Mouse (Mus musculus): ENCODE measurements at regions not wholly inside any gene's neighbourhood (a gene's known extent, or its start where the extent isn't known, plus 50 kb on each side); places are given as distances from the start of the nearest gene placed in this dataset.

GRCm38 (mm10) chr4:124542696-124543095 lies 67.9 kb downstream of the 3100002H09Rik start:
- in situ Hi-C loops (cut with MboI; ENCODE audit: unreplicated experiment in 2 of 2), result no loop called here

- in situ Hi-C loops (cut with MboI; ENCODE audit: unreplicated experiment in 2 of 2), result no loop called here
Measured at GRCm38 (mm10) chr4:124538471-124538870, 72.1 kb downstream of the 3100002H09Rik start.

GRCm38 (mm10) chr4:124537681-124538080 lies 72.9 kb downstream of the 3100002H09Rik start:
- in situ Hi-C loops (cut with MboI; ENCODE audit: unreplicated experiment in 2 of 2), result no loop called here

GRCm38 (mm10) chr4:124533614-124534013 lies 77.0 kb downstream of the 3100002H09Rik start:
- in situ Hi-C loops (cut with MboI; ENCODE audit: unreplicated experiment in 2 of 2), result no loop called here

GRCm38 (mm10) chr4:124530596-124530995 lies 80.0 kb downstream of the 3100002H09Rik start:
- in situ Hi-C loops (cut with MboI; ENCODE audit: unreplicated experiment in 2 of 2), result no loop called here

DNA sequence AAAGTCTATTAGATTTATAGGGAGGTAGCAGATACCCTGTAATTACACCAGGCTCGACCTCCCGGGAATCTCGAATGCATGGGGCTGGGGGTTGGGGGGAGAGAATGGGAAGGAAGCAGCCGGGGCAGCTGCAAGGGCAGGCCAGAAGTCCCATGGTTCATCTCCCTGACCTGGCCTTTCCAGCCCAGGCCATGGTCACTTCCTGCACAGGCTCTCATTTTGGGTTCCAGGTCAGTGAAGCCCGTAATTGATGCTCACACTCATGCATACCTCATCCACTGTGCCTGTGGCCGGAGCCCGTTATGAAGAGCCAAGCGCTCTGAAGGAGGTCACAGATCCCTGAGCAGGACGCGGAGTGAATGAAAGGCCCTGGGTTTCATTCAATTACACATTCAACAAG lies 83.8 kb downstream of the 3100002H09Rik start:
- in situ Hi-C loops (cut with MboI; ENCODE audit: unreplicated experiment in 2 of 2), result no loop called here

- in situ Hi-C loops (cut with MboI; ENCODE audit: unreplicated experiment in 2 of 2), result no loop called here
Measured at GRCm38 (mm10) chr4:124526362-124526761, 84.2 kb downstream of the 3100002H09Rik start.

DNA sequence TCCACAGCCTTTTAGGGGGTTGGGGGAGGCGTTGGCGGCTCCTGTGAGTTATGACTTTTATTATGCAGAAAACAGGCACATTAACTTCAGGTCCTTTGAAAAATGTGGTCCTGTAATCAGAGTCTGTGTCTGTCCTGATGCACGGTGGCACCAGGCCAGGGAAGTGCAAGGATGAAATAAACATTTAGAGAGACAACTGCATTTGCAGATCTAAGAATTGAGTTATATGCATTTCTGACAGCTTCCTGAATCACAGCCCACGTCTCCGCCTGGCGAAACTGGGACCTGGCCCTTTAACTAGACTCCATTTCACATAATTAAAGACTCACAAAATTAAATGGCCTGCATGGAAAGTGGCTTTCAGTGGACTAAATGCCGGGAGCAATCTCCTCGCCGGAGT lies 90.3 kb downstream of the 3100002H09Rik start:
- in situ Hi-C loops (cut with MboI; ENCODE audit: unreplicated experiment in 2 of 2), result no loop called here

DNA sequence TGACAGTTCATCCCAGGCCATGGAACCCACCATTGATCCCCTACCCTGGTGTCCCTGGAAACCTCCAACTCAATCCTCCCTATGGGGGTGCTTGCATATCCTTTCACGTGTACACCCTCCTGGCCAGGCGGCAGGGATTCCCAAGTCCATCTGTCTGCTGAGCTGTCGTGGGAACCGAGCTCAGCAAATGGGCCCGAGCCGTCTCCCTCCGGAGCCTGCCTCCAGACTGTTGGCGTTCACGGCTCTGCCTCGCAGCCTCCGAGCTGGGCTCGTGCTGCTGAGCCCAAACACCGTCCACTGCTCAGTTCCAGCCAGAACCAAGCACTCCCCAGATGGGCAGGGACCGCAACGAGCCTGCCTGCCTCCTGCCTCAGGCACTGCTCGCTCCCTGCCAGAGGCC lies 98.8 kb downstream of the 3100002H09Rik start:
- in situ Hi-C loops (cut with MboI; ENCODE audit: unreplicated experiment in 2 of 2), result no loop called here

DNA sequence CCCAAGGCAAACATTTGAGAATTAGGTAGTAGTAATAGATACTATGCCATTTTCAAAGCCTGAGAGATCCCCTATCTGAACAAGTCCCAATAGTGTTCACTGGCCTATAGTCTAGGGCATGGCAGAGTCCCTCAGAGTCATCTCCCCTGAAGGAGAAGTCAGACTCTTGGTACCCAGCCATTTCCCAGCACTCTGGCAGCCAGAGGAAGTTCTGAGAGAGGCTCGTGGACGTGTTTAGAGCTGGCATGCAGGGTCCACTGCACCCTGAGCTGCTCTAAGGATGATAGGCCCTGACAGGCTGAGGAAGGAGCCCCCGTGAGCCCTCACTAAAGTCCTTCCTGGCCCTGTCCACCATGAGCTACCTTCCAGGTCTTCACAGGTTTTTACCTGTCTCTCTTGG lies 99.8 kb downstream of the 3100002H09Rik start:
- in situ Hi-C loops (cut with MboI; ENCODE audit: unreplicated experiment in 2 of 2), result no loop called here

- in situ Hi-C loops (cut with MboI; ENCODE audit: unreplicated experiment in 2 of 2), result no loop called here
Measured at GRCm38 (mm10) chr4:124509695-124510094, 100.9 kb downstream of the 3100002H09Rik start.

DNA sequence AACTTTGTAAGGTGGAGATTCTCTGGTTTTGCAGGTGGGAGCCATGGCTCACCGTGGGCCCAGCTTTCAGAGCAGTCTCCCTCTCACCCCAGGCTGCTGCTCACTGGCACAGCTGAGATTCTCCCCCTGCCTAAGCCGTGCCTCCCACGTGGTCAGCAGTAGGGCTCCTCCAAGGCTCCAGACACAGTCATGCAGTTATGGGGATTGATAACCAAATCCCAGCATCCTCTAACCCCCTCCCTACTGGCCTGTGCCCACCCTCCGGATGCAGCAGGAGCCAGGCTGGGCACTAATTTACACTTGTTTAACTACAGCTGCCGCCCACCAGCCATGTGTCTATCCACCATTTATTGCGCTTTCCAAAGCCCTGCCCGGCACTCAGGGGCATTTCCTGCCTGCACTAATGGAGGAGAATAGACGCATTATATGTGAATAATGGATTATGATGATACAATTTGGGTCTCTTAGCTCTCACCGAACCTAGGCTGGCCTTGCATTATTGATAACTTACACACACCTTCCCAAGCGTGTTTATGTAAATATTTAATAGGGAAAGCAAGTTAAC lies 104.4 kb downstream of the 3100002H09Rik start:
- in situ Hi-C loops (cut with MboI; ENCODE audit: unreplicated experiment in 2 of 2), result no loop called here

DNA sequence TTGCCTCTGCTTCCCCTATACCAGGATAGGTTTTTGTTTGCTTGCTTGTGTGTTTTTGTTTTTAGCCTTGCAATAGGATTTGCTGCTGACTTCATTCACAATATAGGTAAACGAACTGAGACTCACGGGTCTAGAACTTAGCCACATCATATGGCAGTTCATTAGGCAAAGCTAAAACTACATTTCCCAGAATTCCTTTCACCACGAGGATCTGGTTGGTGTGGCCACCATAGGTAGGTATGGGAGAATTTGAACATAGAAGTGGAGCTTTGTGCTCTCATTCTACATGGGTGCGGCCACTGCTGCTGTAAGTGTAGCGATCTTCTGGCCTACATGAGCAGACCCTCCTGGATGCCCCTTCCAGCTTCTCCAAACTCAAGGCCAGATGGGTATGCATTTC lies 108.8 kb downstream of the 3100002H09Rik start:
- in situ Hi-C loops (cut with MboI; ENCODE audit: unreplicated experiment in 2 of 2), result no loop called here

DNA sequence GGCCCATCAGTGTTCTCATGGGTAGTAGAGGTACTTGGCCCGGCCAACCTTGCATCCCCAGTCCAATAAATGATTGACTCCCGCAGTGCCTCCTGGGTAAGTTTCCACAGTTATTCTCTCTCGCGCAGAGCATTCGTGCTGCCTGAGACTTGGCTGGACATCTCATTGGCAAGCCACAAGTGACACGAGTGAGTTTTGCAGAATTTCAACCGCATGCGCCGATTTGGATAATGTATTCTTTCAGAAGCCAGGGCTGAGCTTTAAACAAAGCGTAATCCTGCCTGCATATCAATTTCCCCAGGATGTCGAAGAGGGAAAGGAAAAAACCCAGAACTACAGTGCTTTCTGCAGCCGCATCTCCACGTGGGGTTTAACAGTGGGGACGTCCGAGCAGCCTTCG lies 112.6 kb downstream of the 3100002H09Rik start:
- in situ Hi-C loops (cut with MboI; ENCODE audit: unreplicated experiment in 2 of 2), result no loop called here

GRCm38 (mm10) chr4:124485941-124486581 lies 124.5 kb downstream of the 3100002H09Rik start:
- in situ Hi-C loops (cut with MboI; ENCODE audit: unreplicated experiment in 2 of 2), result no loop called here

DNA sequence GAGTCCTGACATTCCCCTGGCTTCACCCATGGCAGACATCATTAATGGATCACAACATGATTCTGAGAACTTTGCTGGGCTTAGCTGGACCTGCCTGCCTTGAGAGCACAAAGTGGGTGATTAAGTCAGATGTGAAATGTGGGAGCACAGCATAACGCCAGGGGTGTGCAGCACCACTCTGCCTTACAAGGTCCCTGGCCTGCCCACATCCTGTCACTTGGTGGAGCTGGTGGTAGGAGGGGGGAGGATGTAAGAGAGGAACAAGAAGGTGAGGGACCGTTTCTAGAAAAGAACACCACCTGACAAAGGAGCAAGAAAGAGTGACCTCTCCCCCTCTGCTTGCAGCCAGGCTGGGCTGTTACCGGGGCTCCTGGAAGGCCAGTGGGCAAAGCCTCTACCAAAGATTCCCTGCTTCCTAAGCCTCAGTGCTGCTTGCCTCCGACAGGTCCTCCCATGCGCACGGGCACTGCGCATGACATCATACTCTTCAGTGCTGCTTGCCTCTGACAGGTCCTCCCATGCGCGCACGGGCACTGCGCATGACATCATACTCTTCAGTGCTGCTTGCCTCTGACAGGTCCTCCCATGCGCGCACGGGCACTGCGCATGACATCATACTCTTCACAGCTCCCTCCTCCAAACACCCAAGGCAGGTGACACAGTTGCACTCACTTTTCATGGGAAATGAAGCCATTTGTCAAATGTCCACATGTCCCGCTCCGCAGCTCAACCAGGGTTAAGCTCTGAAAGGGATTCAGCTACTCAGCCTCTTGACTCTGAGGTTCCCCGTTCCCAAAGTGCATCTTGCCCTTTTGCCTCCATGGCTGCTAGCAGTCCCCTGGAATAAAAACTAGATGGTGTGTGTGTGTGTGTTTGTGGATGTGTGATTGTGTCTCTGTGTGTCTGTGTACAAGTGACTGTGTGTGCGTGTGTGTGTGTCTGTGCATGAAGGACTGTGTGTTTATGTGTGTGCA lies 125.7 kb downstream of the 3100002H09Rik start:
- in situ Hi-C loops (cut with MboI; ENCODE audit: unreplicated experiment in 2 of 2), result no loop called here

DNA sequence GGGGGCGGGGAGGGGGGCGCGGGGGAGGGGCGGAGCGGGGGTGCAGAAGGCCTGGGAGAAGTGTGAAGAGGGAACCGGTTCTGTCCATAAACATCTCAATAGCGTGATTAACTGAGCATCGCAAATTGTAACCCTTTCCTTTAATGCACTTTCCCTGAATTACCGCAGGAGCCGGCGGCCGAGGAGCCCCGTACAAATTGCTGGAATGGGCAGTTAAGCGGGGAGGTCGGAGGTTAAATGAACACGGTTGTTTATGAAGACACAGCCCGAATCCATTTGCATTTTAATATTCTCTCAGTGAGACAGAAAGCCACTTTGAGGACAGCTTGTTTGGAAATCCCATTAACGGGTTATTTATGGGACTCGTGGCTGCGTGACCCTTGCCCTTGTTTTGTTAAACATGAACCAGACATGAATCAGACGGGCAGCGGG lies 132.7 kb downstream of the 3100002H09Rik start:
- in situ Hi-C loops (cut with MboI; ENCODE audit: unreplicated experiment in 2 of 2), result no loop called here

DNA sequence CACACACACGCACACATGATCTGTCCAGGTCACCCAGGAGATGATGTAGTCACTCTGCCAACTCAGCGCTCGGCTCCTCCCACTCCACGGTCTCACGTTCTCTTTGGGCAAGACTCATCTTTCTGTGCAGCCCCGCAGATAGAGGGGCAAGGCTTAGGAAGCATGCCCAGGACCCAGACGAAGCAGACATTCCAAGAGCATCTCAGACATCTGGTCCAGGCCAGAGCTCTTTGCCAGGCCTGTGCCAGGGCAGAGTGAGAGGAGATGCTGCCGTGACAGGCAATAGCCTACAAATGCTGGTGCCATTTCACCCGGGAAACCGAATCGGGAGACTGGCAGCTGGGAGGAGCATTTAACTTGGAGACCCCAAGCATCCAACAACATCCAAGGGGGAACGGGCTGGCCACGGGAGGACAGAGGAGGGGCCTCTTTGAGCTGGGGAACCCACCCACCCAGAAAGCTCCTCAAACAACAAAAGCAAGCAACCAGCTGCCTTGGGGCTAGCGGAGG lies 133.2 kb downstream of the 3100002H09Rik start:
- in situ Hi-C loops (cut with MboI; ENCODE audit: unreplicated experiment in 2 of 2), result no loop called here

DNA sequence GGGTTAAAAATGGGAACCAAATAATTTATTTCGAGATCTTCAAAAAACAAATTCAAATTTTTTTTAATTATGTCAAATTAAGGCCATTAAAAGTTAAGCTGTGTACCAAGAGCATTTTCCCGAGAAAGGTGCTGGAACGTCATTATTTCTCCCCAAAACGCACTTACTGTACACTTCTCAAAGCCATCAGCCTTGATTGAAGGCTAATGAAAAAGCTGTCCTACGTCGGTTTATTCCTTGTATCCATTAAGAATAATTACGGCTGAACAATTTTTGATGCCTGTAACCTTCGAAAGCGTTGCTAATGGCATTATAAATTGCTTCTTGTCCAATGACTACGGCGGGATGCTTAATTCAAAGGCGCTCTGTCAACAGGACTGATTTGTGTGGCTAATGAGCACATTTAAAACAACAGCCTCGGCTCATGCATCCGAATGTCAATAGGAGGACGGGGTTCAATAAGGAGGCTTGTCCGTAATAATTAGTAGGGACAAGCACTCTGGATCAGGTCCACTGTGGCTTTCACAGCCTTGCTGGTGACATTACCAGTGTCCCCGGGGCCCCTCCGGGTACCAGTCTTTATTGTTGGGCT lies 145.3 kb downstream of the 3100002H09Rik start:
- in situ Hi-C loops (cut with MboI; ENCODE audit: unreplicated experiment in 2 of 2), result no loop called here

- in situ Hi-C loops (cut with MboI; ENCODE audit: unreplicated experiment in 2 of 2), result no loop called here
Measured at GRCm38 (mm10) chr4:124455511-124456338, 154.9 kb downstream of the 3100002H09Rik start.
